Mouse (Mus musculus) liver, postnatal 0 days (tissue): ENCODE measurements around the gene Tnip1. TPM values are rescaled to one million over a fixed set of nuclear protein-coding genes. Genes with fewer than 3 reads are reported as not detected.
A peak's percentile ranks its signal among the peaks of the same experiment; 100 is the strongest.

ENCODE experiments used
- ATAC-seq: fragments of 200-750 bp; cut with Nextera tagmentation; 2 replicates; pipeline ENCODE4 v1.8.0; 2017; ENCODE audit warnings: mild to moderate bottlenecking, moderate library complexity
- DNase-seq: peaks from one replicate; pipeline ENCODE4 v3.0.0-alpha.2; 2016
- H3K27ac ChIP-seq: fragments of 300-500 bp; sonication (generic); 2 replicates; pipeline ENCODE4 v1.5.1; 2014; ENCODE audit warnings: antibody characterized with exemption, moderate library complexity, mild to moderate bottlenecking, low read depth
- H3K27me3 ChIP-seq: fragments of 300-500 bp; sonication (generic); 2 replicates; pipeline ENCODE4 v1.6.1; 2014; ENCODE audit warnings: low read length, control low read depth, mixed read lengths; ENCODE audit not compliant: insufficient read depth
- H3K36me3 ChIP-seq: fragments of 300-500 bp; sonication (generic); replicated peaks from 2 replicates; pipeline ENCODE4 v1.6.1; 2014; ENCODE audit warnings: mild to moderate bottlenecking, control low read depth, low read length, moderate library complexity, mixed read lengths; ENCODE audit not compliant: insufficient read depth
- H3K4me1 ChIP-seq: fragments of 300-500 bp; sonication (generic); 2 replicates; pipeline ENCODE4 v1.6.1; 2014; ENCODE audit warnings: antibody characterized with exemption, mild to moderate bottlenecking, control low read depth; ENCODE audit not compliant: insufficient read depth
- H3K4me2 ChIP-seq: fragments of 300-500 bp; sonication (generic); 2 replicates; pipeline ENCODE4 v1.6.1; 2014; ENCODE audit warnings: low read depth, mild to moderate bottlenecking, low read length, moderate library complexity, mixed read lengths
- H3K4me3 ChIP-seq: fragments of 300-500 bp; sonication (generic); 2 replicates; pipeline ENCODE4 v1.5.1; 2014; ENCODE audit warnings: low read depth, low read length
- H3K9ac ChIP-seq: fragments of 300-500 bp; sonication (generic); replicated peaks from 2 replicates; pipeline ENCODE4 v1.6.1; 2014; ENCODE audit warnings: mild to moderate bottlenecking, moderate library complexity
- H3K9me3 ChIP-seq: fragments of 300-500 bp; sonication (generic); 2 replicates; pipeline ENCODE4 v1.6.1; 2016; ENCODE audit warnings: mild to moderate bottlenecking, control low read depth, low read length, mixed read lengths
- CTCF ChIP-seq: sonication (generic); IDR thresholded peaks from 2 replicates; pipeline ENCODE4 v1.5.1; 2016; ENCODE audit warnings: antibody characterized with exemption, low read depth
- EP300 ChIP-seq: IDR thresholded peaks from 2 replicates; pipeline ENCODE4 v1.6.1; 2016; ENCODE audit warnings: antibody characterized with exemption, low read depth, mild to moderate bottlenecking
- WGBS: fragments of 180-500 bp; shearing (Covaris S2); extraction: QIAGEN DNeasy Blood & Tissue Kit; methylation state at CpG from one replicate; pipeline ENCODE4 v1.1.7; 2014; ENCODE audit not compliant: insufficient replicate concordance; 5-methylcytosine and 5-hydroxymethylcytosine counted together
- polyA plus RNA-seq: library from polyadenylated mRNA; unstranded; fragments of >200 nt; fragmentation: Nextera tagmentation; extraction: Ambion mirVana; gene quantifications from 2 replicates; pipeline ENCODE4 v1.2.1, GENCODE M21; 2015

Gene Tnip1
- polyA plus RNA-seq, 1 experiment from 2014 or later = 5.2 TPM

GRCm38 (mm10) chr11:54879434-54879833 lies 83.3 kb downstream of the Tnip1 start:
- peak; percentile 43 for DNase-seq

GRCm38 (mm10) chr11:54878893-54879292 lies 83.8 kb downstream of the Tnip1 start:
- Histone ChIP-seq H3K4me3 (no peak overlapping the region), H3K4me1 (peaks cover 5% of the 10 kb centered on the region; the same call in 1 of the 2 replicates), H3K4me2 (no peak overlapping the region), H3K9ac (no peak overlapping the region), H3K27me3 (no peaks in the 10 kb centered on the region), H3K27ac (no peak overlapping the region), H3K36me3 (peaks cover 5% of the 10 kb centered on the region), H3K9me3 (no peaks in the 10 kb centered on the region)
- no peak for ATAC-seq
- DNase-seq = no peak
- TF ChIP-seq EP300 (no peak), CTCF (no peak)
- 55% methylated on average over 6 of the region's 6 CpGs for WGBS

More at GRCm38 (mm10) chr11:54879434-54879833, 83.3 kb downstream of the Tnip1 start:
- no peak overlapping the region for H3K9ac ChIP-seq
- peak; percentile 88 for TF ChIP-seq CTCF
- no peak for TF ChIP-seq EP300
- no peak overlapping the region for H3K4me2 ChIP-seq
- 27% methylated on average over 4 of the region's 4 CpGs for WGBS
- H3K36me3 ChIP-seq = no peaks in the 10 kb centered on the region; the same call in 1 of the 2 replicates
- H3K27ac ChIP-seq = no peak overlapping the region
- H3K9me3 ChIP-seq = no peaks in the 10 kb centered on the region
- peaks cover 9% of the 10 kb centered on the region for H3K4me1 ChIP-seq
- ATAC-seq = peak; percentile 28
- no peaks in the 10 kb centered on the region for H3K27me3 ChIP-seq
- no peak overlapping the region for H3K4me3 ChIP-seq

- Histone ChIP-seq H3K27ac (no peak overlapping the region), H3K4me3 (no peak overlapping the region), H3K27me3 (no peaks in the 10 kb centered on the region), H3K9me3 (no peaks in the 10 kb centered on the region), H3K4me2 (no peak overlapping the region), H3K4me1 (no peaks in the 10 kb centered on the region), H3K9ac (no peak overlapping the region), H3K36me3 (peaks cover 32% of the 10 kb centered on the region)
- DNase-seq = no peak
- TF ChIP-seq CTCF (no peak), EP300 (no peak)
- no peak for ATAC-seq
- 82% methylated on average over 5 of the region's 5 CpGs for WGBS
Measured at GRCm38 (mm10) chr11:54876031-54876430, 86.7 kb downstream of the Tnip1 start.

GRCm38 (mm10) chr11:54871831-54872537 lies 90.7 kb downstream of the Tnip1 start:
- peaks cover 24% of the 10 kb centered on the region for H3K4me1 ChIP-seq
- no peak overlapping the region for H3K4me2 ChIP-seq
- H3K9me3 ChIP-seq = no peaks in the 10 kb centered on the region
- H3K36me3 ChIP-seq = peaks cover 47% of the 10 kb centered on the region
- ATAC-seq = no peak
- no peak for DNase-seq
- 81% methylated on average over 7 of the region's 7 CpGs for WGBS
- no peak overlapping the region for H3K9ac ChIP-seq
- no peak overlapping the region for H3K4me3 ChIP-seq
- no peaks in the 10 kb centered on the region for H3K27me3 ChIP-seq
- no peak overlapping the region for H3K27ac ChIP-seq
- TF ChIP-seq EP300 (no peak), CTCF (no peak)

- Histone ChIP-seq H3K27ac (0 out of 2 replicates have a peak overlapping the region, but pooled peaks have one; percentile 29), H3K9ac (no peak overlapping the region), H3K4me1 (peaks cover 35% of the 10 kb centered on the region), H3K36me3 (peaks cover 46% of the 10 kb centered on the region), H3K27me3 (no peaks in the 10 kb centered on the region), H3K4me3 (no peak overlapping the region), H3K9me3 (no peaks in the 10 kb centered on the region), H3K4me2 (no peak overlapping the region)
- no peak for DNase-seq
- ATAC-seq = no peak
- TF ChIP-seq EP300 (no peak), CTCF (no peak)
- 75% methylated on average over 3 of the region's 3 CpGs for WGBS
Measured at GRCm38 (mm10) chr11:54869318-54869717, 93.4 kb downstream of the Tnip1 start.

- 34% methylated on average over 2 of the region's 2 CpGs for WGBS
Measured at GRCm38 (mm10) chr11:54868445-54868844, 94.3 kb downstream of the Tnip1 start.

More at GRCm38 (mm10) chr11:54868445-54868844, 94.3 kb downstream of the Tnip1 start:
- Histone ChIP-seq H3K4me1 (peaks cover 37% of the 10 kb centered on the region), H3K4me2 (peak overlapping the region; percentile 90; the same call in 1 of the 2 replicates), H3K27ac (no peak overlapping the region), H3K36me3 (peaks cover 38% of the 10 kb centered on the region), H3K9me3 (no peaks in the 10 kb centered on the region), H3K27me3 (no peaks in the 10 kb centered on the region), H3K9ac (peak overlapping the region; percentile 13; the same call in 1 of the 2 replicates), H3K4me3 (no peak overlapping the region)
- ATAC-seq (no peak), DNase-seq (no peak)
- TF ChIP-seq EP300 (no peak), CTCF (no peak)
